Mouse (Mus musculus) layer of hippocampus, adult 18-20 months (tissue): ENCODE measurements around the gene Rnf220. TPM values are rescaled to one million over a fixed set of nuclear protein-coding genes. Genes with fewer than 3 reads are reported as not detected.

ENCODE experiments used
- DNase-seq, 2 experiments: peaks; one replicate each; pipeline ENCODE4 v3.0.0; 2022; ENCODE audit warnings: low spot score in 2 of 2
- long read RNA-seq: library from polyadenylated mRNA; stranded (forward); transcript quantifications from one replicate; pipeline ENCODE4 v2.0.0, GENCODE M21; 2021
- total RNA-seq, 2 experiments: library from RNA; stranded (reverse); gene quantifications; 2 replicates each; pipeline ENCODE4 v1.2.3; 2021

Rnf220 gene
- 100 to 1,000 TPM; 188 to 194 TPM for total RNA-seq
- long read RNA-seq, transcript Rnf220-214 (3 exons, 728 nt) = major isoform, 9 of 221 reads
- long read RNA-seq, transcript Rnf220-212 (11 exons, 1,949 nt) = minor isoform, 8 of 221 reads
- long read RNA-seq, partial matches to known transcripts = 20 of 221 reads
- long read RNA-seq, other reads (novel, unspliced or antisense) = 180 of 221 reads

- peak in 1 of 2 experiments; percentile 63 for DNase-seq
These were observed at the start of gene Rnf220 for GRCm38 (mm10) chr4:117496482-117497165. TSS of gene Rnf220 (minus strand) at chr4:117497052.

GRCm38 (mm10) chr4:117546616-117547015 is 49.8 kb upstream of the Rnf220 start:
- DNase-seq = no peak

DNA sequence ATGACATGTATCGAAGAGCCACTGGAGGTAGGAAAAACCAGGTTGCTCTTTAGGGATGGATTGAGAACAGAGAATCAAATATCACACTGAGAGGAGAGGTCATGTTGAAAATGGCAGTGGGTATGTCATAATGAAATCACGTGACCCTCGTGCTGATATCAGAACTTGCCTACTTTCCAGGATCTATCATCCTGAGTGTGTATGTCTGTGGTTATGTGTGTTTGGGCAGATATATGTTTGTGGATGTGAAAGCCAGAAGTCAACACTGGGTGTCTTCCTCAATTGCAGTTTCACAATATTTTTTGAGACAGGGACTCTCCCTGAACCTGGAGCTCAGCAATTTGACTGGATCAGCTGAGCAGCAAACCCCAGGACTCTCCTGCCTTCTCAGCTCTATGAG is 48.6 kb upstream of the Rnf220 start:
- no peak for DNase-seq

DNA sequence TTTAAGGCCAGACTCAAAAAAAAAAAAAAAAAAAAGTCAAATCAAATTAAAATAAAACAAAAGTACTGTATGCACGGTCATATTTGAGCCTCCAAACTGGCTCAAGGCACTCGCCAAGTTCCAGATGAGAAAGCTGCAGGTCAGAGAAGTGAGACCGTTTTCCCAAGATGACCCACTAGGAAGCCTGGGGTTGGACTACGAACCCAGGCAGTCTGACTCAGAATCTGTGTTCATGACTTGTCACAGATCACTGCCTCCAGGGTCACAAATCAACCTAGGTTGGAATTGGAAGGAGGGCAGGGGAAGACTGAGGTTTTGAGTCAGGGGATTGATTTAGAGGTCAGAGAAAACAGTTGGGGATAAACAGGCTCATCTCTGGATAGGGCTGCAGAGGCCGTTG is 43.7 kb upstream of the Rnf220 start:
- no peak for DNase-seq

- no peak for DNase-seq
These were observed 42.6 kb upstream of the Rnf220 start for GRCm38 (mm10) chr4:117539329-117539980.

DNA sequence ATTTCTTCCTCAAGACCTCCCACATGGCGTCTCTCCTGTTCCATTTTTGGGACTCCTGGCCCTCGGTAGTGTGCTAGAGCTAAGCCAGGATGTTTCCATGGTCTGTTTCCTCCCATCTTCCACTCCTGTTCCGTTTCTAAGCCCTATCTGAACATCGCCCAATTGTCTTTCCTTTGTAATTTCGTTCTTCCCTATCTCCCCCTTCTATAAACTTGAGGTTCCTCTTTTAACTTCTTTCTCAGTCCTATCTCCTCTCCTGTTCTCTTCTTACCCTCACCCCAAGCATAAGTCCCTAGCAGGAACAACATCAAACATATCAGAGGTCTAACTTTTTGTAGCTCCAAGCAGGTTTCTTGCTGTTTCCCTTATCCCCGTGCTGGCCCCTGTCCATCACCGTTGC is 40.1 kb upstream of the Rnf220 start:
- DNase-seq = no peak

- no peak for DNase-seq
These were observed 38.8 kb upstream of the Rnf220 start for GRCm38 (mm10) chr4:117535496-117536200.

DNA sequence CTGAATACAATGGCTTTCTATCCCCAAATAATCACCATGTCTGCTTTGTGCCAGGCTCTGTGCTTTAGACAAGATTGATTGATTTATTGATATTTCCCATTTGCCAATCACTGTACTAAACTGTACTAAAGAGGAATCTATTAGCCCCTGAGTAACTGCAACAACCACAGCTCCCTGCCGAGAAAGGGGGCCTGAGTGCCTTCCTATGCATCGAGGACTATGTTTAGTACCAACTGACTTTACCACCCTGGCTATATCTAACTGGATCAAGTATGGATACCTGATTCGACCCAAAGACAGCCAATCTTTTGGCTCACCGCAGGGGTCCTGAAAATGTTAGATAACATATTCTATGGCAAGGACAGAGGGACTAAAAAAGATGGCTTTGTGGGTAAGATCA is 33.0 kb upstream of the Rnf220 start:
- DNase-seq = no peak

DNA sequence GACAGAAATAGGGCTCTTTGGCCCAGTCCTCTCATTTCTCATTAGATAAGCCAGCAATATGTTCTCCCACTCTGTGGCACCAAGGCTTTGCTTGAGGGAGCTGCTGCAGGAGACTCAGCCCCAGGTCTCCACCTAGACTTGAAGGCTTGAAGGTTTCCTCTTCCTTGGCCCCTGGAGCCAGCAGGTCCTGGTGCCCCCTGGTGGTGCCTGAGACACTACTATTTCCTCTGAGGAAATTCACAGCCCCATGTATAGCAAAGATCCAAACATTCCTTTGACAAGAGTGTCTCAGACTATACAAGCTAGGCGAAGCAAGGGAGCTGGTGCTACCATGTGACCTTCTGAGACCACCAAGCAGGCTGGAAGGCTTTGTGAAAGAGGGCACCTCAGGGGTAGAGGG is 31.1 kb upstream of the Rnf220 start:
- peak in 1 of 2 experiments; percentile 35 for DNase-seq

DNA sequence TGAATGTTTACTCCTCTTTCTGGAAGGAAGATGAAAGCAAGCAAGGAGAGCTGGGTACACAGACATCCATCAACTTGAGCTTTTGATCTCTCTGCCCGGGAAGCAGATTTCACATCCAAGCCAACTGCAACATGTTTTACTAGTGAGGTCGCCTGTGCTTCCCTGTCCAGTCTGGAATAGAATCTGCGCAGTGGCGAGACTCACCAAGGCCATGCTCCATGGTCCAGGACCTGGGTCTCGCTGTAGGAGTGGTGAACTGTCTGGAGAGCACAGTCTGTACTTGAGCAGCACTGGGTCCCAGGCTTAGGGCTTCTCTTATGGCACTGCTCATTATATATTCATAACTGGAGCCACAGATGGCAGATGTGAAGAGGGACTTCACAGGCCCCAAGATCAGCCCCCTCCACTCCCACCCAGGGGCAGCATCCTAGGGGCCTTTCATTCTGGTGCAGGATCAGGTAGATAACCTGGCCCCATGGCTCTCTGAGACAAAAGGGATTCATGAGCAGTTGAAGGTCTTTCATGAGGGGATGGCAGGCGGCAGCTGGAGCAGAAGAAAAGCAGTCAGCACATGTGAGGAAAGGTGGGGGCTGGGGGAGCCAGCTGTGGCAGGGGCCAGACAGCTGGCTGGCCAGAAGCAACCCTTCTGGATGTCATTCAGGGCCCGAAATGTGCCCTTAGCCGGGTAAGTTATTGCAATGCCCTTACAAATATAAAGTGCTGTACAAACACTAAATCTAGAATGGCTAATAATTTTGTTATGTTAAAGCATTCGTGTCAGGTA is 30.5 kb upstream of the Rnf220 start:
- no peak for DNase-seq

- no peak for DNase-seq
These were observed 29.1 kb upstream of the Rnf220 start for GRCm38 (mm10) chr4:117525990-117526389.

GRCm38 (mm10) chr4:117521350-117521749 is 24.5 kb upstream of the Rnf220 start:
- DNase-seq = no peak

GRCm38 (mm10) chr4:117518246-117518645 is 21.4 kb upstream of the Rnf220 start:
- DNase-seq = peak in 1 of 2 experiments; percentile 64

DNA sequence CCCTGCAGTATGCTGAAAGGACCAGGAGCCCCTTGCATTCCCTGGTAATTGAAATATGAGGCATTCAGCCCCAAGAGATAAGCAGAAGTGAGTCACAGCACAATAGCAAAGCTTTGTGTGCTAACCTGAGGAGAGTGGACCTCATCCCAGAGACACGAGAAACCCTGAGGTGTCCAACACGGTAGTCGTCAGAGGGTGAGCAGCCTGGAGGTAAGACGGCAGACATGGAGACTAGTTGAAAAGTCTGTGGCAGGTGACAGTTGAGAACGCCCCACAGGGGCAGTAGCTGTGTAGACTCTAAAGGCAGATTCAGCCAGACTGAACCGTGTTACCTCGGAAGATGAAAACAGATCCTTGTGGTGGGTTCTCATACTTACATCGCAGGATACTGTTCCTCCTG is 2.2 kb upstream of the Rnf220 start:
- no peak for DNase-seq

DNA sequence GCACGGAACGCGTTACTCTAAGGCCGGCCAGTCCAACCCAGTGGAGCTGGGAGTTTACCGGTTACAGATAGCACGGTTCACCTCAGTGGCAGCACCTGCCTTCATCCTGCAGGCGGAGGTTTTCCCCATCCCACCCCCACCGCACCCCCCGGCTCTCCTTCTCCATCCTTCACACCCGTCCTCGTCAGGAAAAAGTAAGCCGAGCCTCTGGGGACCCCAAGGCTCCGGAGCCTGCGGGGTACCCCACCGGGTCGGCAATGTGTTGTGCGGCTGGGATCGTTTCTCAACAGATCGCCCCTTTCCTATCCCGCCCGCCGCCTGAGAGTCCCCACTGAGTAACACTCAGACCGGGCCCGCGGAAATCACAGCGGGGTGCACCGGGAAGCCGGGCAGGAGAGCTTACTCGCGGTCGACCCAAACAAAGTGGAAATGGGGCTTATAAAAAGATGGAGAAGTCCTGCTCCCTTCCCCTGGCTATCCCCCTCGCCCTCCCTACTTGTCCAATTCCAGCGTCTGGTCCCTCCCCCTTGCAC is 917 bp downstream of the Rnf220 start:
- DNase-seq = no peak

- DNase-seq = no peak
These were observed 1.8 kb downstream of the Rnf220 start for GRCm38 (mm10) chr4:117494911-117495501.

GRCm38 (mm10) chr4:117493905-117494851 is 2.7 kb downstream of the Rnf220 start:
- no peak for DNase-seq

GRCm38 (mm10) chr4:117493161-117493568 is 3.7 kb downstream of the Rnf220 start:
- DNase-seq = peak in 1 of 2 experiments; percentile 7

- DNase-seq = no peak
These were observed 5.0 kb downstream of the Rnf220 start for GRCm38 (mm10) chr4:117491840-117492239.
